Mouse (Mus musculus) Muller cell, postnatal 12 days (primary cell): ENCODE measurements around the gene Cryba4.
A peak's percentile ranks its signal among the peaks of the same experiment; 100 is the strongest.

Experiments
- DNase-seq: peaks from one replicate; pipeline ENCODE4 v3.0.0-alpha.2; 2015; ENCODE audit errors: inconsistent ontology term

Cryba4 gene

DNA sequence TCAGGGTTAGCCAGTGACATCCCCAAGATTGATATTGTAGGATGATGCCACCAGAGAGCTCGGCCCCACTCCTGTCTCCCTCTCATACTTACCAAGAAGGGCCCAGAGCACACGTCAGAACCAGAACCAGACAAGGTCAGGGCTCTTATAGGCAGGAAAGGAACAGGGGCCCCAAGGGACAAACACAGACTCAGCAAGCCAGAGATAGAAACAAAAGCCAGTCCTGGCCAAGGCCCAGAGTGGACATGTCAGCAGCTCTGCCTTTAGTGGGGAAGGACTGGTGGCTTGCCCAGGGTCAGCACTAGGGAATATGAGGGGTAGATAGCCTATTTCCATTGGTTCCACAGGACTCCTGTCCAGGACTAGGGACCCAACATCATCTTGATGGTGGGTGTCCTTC is at the start of gene Cryba4:
Gene Cryba4, minus strand, starts transcription at position 119 of the 400 bp plus-strand sequence.
- DNase-seq = no peak

DNA sequence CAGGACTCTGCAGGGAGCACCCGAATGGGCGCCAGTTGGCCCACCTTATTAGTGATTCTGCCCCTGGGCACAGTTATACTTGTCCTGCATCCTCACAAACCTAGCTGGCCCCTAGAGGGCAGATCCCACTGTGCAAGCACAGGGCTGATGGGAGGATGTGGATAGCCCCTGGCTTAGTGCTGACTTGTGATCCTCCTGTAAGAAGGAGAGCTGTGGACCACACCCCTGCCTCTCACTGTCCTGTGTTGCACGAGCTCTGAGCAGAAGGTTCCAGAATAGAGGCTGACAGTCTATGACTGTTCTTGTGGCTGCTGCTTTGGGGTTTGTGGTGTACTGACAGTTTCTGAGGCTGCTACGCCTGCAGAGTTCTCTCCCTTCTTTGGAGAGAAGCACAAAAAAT is 49.4 kb upstream of the Cryba4 start:
- no peak for DNase-seq

- DNase-seq = no peak
Measured at GRCm38 (mm10) chr5:112300721-112301308, 48.5 kb upstream of the Cryba4 start.

DNA sequence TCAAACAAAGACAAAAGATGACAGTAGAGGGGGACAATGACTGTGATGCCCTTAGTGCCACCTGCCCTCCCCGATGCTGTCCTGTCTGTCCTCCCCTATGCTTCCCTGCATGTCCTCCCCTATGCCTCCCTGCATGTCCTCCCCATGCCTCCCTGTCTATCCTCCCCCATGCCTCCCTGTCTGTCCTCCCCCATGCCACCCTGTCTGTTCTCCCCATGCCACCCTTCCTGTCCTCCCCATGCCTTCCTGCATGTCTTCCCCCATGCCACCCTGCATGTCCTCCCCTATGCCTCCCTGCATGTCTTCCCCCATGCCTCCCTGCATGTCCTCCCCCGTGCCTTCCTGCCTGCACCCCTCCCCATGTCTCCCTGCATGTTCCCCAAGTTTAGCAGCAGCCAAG is 47.8 kb upstream of the Cryba4 start:
- no peak for DNase-seq

GRCm38 (mm10) chr5:112299399-112299798 is 47.1 kb upstream of the Cryba4 start:
- no peak for DNase-seq

GRCm38 (mm10) chr5:112298226-112298988 is 46.1 kb upstream of the Cryba4 start:
- DNase-seq = no peak

- DNase-seq = peak; percentile 60
Measured at GRCm38 (mm10) chr5:112297257-112297656, 44.9 kb upstream of the Cryba4 start.

- no peak for DNase-seq
Measured at GRCm38 (mm10) chr5:112296404-112297181, 44.3 kb upstream of the Cryba4 start.

DNA sequence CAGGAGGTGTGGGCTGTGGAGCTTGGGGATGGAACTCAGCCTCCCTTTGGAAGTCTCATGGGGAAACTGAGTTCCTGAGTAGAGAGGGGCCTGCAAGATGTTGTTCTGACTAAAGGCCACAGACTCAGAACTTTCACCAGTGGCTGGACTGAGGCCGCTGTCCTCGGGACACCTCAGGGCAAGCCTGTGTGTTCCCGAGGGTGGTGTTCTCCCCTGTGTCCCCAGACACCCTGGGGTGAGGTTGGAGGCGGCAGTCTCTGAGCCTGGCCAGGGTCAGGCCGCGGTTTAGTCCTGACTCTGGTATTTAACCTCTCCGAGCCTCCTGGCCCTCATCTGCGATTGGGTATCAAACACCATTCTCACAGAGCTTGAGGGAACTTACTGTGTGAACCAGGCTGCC is 43.2 kb upstream of the Cryba4 start:
- DNase-seq = no peak

GRCm38 (mm10) chr5:112295162-112295561 is 42.8 kb upstream of the Cryba4 start:
- peak; percentile 69 for DNase-seq

GRCm38 (mm10) chr5:112294696-112295095 is 42.4 kb upstream of the Cryba4 start:
- peak; percentile 23 for DNase-seq

- no peak for DNase-seq
Measured at GRCm38 (mm10) chr5:112293800-112294199, 41.5 kb upstream of the Cryba4 start.

DNA sequence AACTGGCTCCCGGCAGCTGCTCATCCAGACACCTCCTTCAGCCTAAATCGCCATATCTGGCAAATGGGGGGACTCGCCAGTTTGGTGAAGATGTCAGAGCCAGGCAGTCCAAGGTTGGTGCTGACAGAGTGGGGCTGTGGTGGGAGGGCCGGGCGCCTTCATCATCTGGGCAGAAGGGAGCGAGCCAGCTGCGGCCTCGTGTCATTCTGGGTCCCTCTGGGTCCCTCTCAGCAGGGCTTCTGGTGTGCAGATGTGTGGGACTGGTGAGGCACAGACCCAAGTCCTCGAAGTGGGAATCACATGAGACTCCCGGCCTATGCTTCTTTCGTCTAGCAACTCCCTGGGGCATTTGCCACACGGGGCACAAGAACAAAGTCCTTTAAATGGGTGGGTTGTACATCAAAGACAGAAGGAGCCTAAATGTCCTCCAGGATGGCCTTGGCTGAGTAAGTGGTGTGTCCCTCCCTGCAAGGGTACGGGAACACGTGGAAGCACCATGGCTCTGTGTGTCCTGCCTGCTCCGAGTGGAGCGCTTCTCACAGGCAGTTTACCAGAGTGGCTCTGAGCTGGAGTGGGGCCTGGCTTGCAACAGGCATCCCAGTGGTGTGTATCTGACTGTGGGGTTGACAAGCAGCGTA is 40.1 kb upstream of the Cryba4 start:
- no peak for DNase-seq

DNA sequence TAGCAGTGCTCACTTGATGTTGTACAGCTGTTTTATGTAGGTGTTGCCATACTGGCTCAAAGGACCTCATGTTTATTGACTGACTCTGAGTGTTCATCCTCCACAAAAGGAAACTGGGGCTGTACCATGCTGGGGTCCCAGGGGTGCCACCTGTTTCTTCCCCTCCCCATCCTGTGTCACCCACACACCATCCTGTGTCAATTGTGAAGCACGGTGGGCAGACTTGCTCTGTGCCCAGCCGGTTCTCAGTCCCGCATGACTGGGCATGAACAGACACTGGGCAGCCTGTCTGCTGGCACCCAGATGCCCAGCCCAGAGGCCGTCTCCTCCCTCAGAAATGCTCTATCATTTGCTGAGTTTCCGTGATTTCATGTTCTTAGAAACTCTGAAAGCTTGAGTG is 39.5 kb upstream of the Cryba4 start:
- peak; percentile 51 for DNase-seq

DNA sequence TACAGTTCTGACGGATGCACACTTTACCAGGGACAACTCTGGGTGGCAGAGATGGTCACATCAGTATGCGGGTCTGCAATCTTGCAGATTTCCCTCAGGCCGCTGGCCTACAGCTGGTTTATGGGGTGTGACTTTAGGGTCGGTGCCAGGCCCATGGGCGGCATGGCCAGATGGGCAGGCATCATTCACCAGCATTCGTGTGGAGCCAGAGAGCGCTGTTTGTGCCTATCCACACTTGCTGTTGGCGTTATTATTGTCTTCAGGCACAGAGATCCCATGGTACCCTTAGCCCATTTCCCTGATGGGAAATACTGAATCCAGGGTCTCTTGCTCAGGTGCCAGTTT is 38.2 kb upstream of the Cryba4 start:
- no peak for DNase-seq

GRCm38 (mm10) chr5:112289819-112290535 is 37.7 kb upstream of the Cryba4 start:
- no peak for DNase-seq

GRCm38 (mm10) chr5:112289236-112289635 is 36.9 kb upstream of the Cryba4 start:
- DNase-seq = no peak

DNA sequence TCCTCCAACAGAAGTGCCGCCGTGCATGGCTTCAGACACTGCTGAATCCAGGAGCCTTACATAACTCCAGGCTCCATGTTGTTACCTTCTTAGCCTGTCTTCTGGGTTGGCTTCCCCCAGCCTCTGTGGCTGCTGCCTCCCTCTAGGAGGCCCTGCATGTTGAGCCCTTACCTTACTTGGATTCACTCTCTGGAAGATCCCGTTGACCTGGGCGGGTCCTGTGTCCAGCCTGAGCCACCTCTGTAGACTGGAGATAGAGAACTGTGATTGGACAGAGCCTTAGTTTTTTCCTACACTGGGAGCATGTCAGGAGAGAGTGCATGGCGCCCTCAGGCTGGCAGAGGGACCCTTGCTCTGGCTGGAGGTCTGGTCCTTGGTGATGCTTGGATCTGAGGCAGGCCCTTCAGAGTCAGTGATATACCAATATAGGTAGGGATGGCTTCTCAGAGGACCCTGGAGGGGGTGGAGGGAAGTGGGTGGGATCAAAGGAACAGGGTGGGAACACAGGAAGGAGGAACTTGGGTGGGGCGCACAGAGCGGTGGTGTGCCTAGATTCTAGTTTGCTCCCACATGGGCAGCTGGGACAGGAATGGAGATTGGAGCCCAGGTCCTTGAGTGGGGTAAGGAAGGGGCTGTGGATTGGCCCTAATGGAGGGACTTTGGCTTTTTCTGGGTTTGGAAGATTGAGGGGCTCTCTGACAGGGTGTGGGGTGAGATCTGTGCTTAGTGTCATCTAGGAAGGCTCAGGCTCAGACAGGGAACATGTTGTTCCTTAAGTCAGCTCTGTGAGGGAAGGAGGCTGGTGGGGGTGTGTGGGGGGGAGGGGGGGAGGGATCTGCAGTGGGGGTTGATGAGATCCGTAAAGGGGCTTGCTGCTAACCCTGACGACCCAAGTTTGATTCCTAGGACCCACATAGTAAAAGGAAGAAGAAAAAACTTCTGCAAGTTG is 36.1 kb upstream of the Cryba4 start:
- DNase-seq = no peak

GRCm38 (mm10) chr5:112287652-112288051 is 35.3 kb upstream of the Cryba4 start:
- no peak for DNase-seq

GRCm38 (mm10) chr5:112286984-112287641 is 34.8 kb upstream of the Cryba4 start:
- no peak for DNase-seq
